29 mouse cellular contexts compared by ENCODE assay signal in the genomic region with DNA sequence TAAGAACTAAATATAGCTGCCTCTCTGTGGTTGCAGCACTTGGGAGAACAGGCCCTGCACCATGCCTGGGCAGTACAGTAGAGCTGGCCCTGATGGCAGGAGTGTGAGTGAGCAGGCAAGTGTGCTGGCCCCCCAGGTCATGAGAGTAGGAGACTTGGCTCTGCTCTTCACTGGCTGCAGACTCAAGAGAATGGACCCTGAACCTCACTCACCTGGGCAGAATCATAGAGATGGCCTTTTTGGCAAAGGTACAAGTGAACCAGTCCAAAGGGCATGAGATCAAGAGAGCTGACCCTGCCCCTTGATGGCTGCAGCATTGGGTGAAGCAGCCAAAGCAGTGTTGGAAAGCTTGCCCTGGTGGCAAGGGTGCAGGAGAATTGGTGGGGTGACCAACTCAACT. TPM values are rescaled to one million over a fixed set of nuclear protein-coding genes. Genes with fewer than 3 reads are reported as not detected.
DNase-seq lines count a peak whose midpoint lies in the region; ATAC-seq and TF ChIP-seq lines count a peak whose summit lies in the region.
"Had no signal": no experiment of that assay in that cellular context is flagged by ENCODE, and none has a peak within 500 bp of the region (broad histone marks: within the 10 kb centered on the region; RNA-seq: fewer than 3 reads in every experiment).

No protein-coding gene starts in this region.

- no peak overlapping the region for H3K4me3 ChIP-seq in hindbrain, embryonic 10.5 days
- H3K4me3 ChIP-seq in hindbrain, embryonic 11.5 days (ENCODE audit: low read depth, low read length) = no peak overlapping the region
- no peak overlapping the region for H3K4me3 ChIP-seq in kidney, adult 2 months (ENCODE audit: insufficient read depth, low read depth, low read length)
- no peak overlapping the region for H3K4me3 ChIP-seq in kidney, embryonic 15.5 days (replicated peaks)
- no peak overlapping the region for H3K4me3 ChIP-seq in heart, embryonic 10.5 days
- H3K4me3 ChIP-seq: embryonic facial prominence, embryonic 12.5 days; embryonic facial prominence, embryonic 15.5 days; gastrocnemius, adult 2 months; heart, embryonic 12.5 days; heart, embryonic 15.5 days; hindbrain, embryonic 12.5 days; hindbrain, embryonic 15.5 days had no signal

- peak overlapping the region; percentile 25; the same call in 1 of the 2 replicates for H3K27ac ChIP-seq in hindbrain, embryonic 10.5 days
- no peak overlapping the region for H3K27ac ChIP-seq in hindbrain, embryonic 11.5 days (ENCODE audit: low read depth, low read length)
- H3K27ac ChIP-seq in kidney, adult 2 months (ENCODE audit: insufficient read depth, low read depth, low read length) = no peak overlapping the region
- no peak overlapping the region for H3K27ac ChIP-seq in kidney, embryonic 15.5 days
- no peak overlapping the region for H3K27ac ChIP-seq in heart, embryonic 10.5 days
- H3K27ac ChIP-seq: embryonic facial prominence, embryonic 12.5 days; embryonic facial prominence, embryonic 15.5 days; gastrocnemius, adult 2 months; heart, embryonic 15.5 days; hindbrain, embryonic 12.5 days; hindbrain, embryonic 15.5 days had no signal

- no peaks in the 10 kb centered on the region for H3K9me3 ChIP-seq in hindbrain, embryonic 10.5 days
- no peaks in the 10 kb centered on the region for H3K9me3 ChIP-seq in hindbrain, embryonic 11.5 days (ENCODE audit: control insufficient read depth, low read length)
- H3K9me3 ChIP-seq in kidney, embryonic 15.5 days (replicated peaks) = no peaks in the 10 kb centered on the region
- H3K9me3 ChIP-seq in heart, embryonic 10.5 days = no peaks in the 10 kb centered on the region
- H3K9me3 ChIP-seq: embryonic facial prominence, embryonic 12.5 days; embryonic facial prominence, embryonic 15.5 days; heart, embryonic 12.5 days; heart, embryonic 15.5 days; hindbrain, embryonic 12.5 days; hindbrain, embryonic 15.5 days had no signal

- no peaks in the 10 kb centered on the region for H3K27me3 ChIP-seq in hindbrain, embryonic 10.5 days (ENCODE audit: insufficient read depth, poor library complexity, severe bottlenecking)
- H3K27me3 ChIP-seq in hindbrain, embryonic 11.5 days (ENCODE audit: control insufficient read depth, insufficient read depth, low read length) = no peaks in the 10 kb centered on the region
- no peaks in the 10 kb centered on the region for H3K27me3 ChIP-seq in kidney, adult 2 months (replicated peaks; ENCODE audit: control insufficient read depth, insufficient read depth, low read length)
- H3K27me3 ChIP-seq in kidney, embryonic 15.5 days = no peaks in the 10 kb centered on the region
- no peaks in the 10 kb centered on the region for H3K27me3 ChIP-seq in heart, embryonic 10.5 days (ENCODE audit: insufficient read depth, poor library complexity, severe bottlenecking)
- H3K27me3 ChIP-seq: embryonic facial prominence, embryonic 12.5 days; embryonic facial prominence, embryonic 15.5 days; heart, embryonic 12.5 days; heart, embryonic 15.5 days; hindbrain, embryonic 12.5 days; hindbrain, embryonic 15.5 days had no signal

- no peak for TF ChIP-seq CTCF in kidney, adult 2 months (conservative IDR thresholded peaks at IDR 0.05; ENCODE audit: insufficient read depth, insufficient read length, low read depth, low read length)

- H3K4me1 ChIP-seq in hindbrain, embryonic 10.5 days (replicated peaks) = no peaks in the 10 kb centered on the region
- no peaks in the 10 kb centered on the region for H3K4me1 ChIP-seq in hindbrain, embryonic 11.5 days (replicated peaks; ENCODE audit: control insufficient read depth, insufficient read depth, low read length)
- no peaks in the 10 kb centered on the region for H3K4me1 ChIP-seq in kidney, adult 2 months (ENCODE audit: control insufficient read depth, insufficient read depth, low read length)
- no peaks in the 10 kb centered on the region for H3K4me1 ChIP-seq in kidney, embryonic 15.5 days
- H3K4me1 ChIP-seq in heart, embryonic 10.5 days = no peaks in the 10 kb centered on the region
- H3K4me1 ChIP-seq: embryonic facial prominence, embryonic 12.5 days; embryonic facial prominence, embryonic 15.5 days; heart, embryonic 12.5 days; heart, embryonic 15.5 days; hindbrain, embryonic 12.5 days; hindbrain, embryonic 15.5 days had no signal

- no peak for TF ChIP-seq POLR2A in kidney, adult 2 months (IDR thresholded peaks at IDR 0.05; ENCODE audit: low read depth, low read length)

- H3K9ac ChIP-seq in hindbrain, embryonic 11.5 days (ENCODE audit: low read depth, low read length) = no peak overlapping the region
- H3K9ac ChIP-seq in kidney, embryonic 15.5 days = no peak overlapping the region
- H3K9ac ChIP-seq: embryonic facial prominence, embryonic 12.5 days; embryonic facial prominence, embryonic 15.5 days; forebrain, postnatal 0 days; heart, embryonic 12.5 days; heart, embryonic 15.5 days; hindbrain, embryonic 12.5 days; hindbrain, embryonic 15.5 days had no signal

- ATAC-seq in hindbrain, embryonic 11.5 days (ENCODE audit: low FRiP score) = no peak
- no peak for ATAC-seq in kidney, embryonic 15.5 days (replicated peaks; ENCODE audit: low FRiP score)
- ATAC-seq: activated CD4-positive, CD25-positive, alpha-beta regulatory T cell, adult 4 months; forebrain, embryonic 14.5 days; forebrain, postnatal 0 days had no signal

- no peak for DNase-seq in hindbrain, embryonic 10.5 days (ENCODE audit: low spot score)
- DNase-seq in hindbrain, embryonic 11.5 days (ENCODE audit: low spot score) = no peak
- peak; percentile 93 for DNase-seq in kidney, adult 2 months
- peak; percentile 90 for DNase-seq in kidney, adult 9 months
- DNase-seq in kidney, postnatal 25 days = peak; percentile 60 to 80
- DNase-seq in adipocyte (ENCODE audit: low spot score) = no peak
- DNase-seq in heart, embryonic 10.5 days (ENCODE audit: low spot score) = no peak
- DNase-seq: adrenal gland, postnatal 10 days; adrenal gland, postnatal 36 days; cerebellum, adult 18-20 months; cerebellum, adult 9-10 months; cerebellum, postnatal 25 days; forebrain, postnatal 0 days; gastrocnemius, adult 2 months; gastrocnemius, postnatal 14 days; heart, adult 11 months; heart, postnatal 10 days; heart, postnatal 36 days had no signal

- H3K36me3 ChIP-seq in hindbrain, embryonic 10.5 days = no peaks in the 10 kb centered on the region
- no peaks in the 10 kb centered on the region for H3K36me3 ChIP-seq in hindbrain, embryonic 11.5 days (ENCODE audit: control insufficient read depth, insufficient read depth, low read length)
- H3K36me3 ChIP-seq in kidney, adult 2 months (ENCODE audit: control insufficient read depth, insufficient read depth, low read length) = no peaks in the 10 kb centered on the region
- no peaks in the 10 kb centered on the region for H3K36me3 ChIP-seq in kidney, embryonic 15.5 days
- no peaks in the 10 kb centered on the region for H3K36me3 ChIP-seq in heart, embryonic 10.5 days
- H3K36me3 ChIP-seq: embryonic facial prominence, embryonic 12.5 days; embryonic facial prominence, embryonic 15.5 days; heart, embryonic 12.5 days; heart, embryonic 15.5 days; hindbrain, embryonic 12.5 days; hindbrain, embryonic 15.5 days had no signal

- no peak overlapping the region for H3K4me2 ChIP-seq in hindbrain, embryonic 11.5 days (replicated peaks; ENCODE audit: low read depth, low read length)
- H3K4me2 ChIP-seq in kidney, embryonic 15.5 days = no peak overlapping the region
- H3K4me2 ChIP-seq: embryonic facial prominence, embryonic 12.5 days; embryonic facial prominence, embryonic 15.5 days; heart, embryonic 12.5 days; heart, embryonic 15.5 days; hindbrain, embryonic 12.5 days; hindbrain, embryonic 15.5 days had no signal

RNA-seq across cellular contexts. Expression of a gene that starts 49.1 kb away (rescaled TPM):
- polyA plus RNA-seq in hindbrain, embryonic 10.5 days (2016; fragmentation: Nextera tagmentation; extraction: Ambion mirVana) = not detected in 2 replicates
- not detected in 2 replicates for polyA plus RNA-seq in hindbrain, embryonic 11.5 days (2014; fragmentation: Nextera tagmentation; extraction: Ambion mirVana)
- polyA plus RNA-seq in kidney, adult 2 months (2012; rRNA removed) = 0.24 TPM in 1 of 2 replicates, not detected in the other
- not detected in 2 replicates for polyA plus RNA-seq in kidney, embryonic 15.5 days (2015; fragmentation: Nextera tagmentation; extraction: Ambion mirVana)
- polyA plus RNA-seq in heart, embryonic 10.5 days (2016; fragmentation: Nextera tagmentation; extraction: Ambion mirVana) = not detected in 2 replicates
- polyA plus RNA-seq: activated CD4-positive, CD25-positive, alpha-beta regulatory T cell, adult 4 months; embryonic facial prominence, embryonic 12.5 days; embryonic facial prominence, embryonic 15.5 days; forebrain, embryonic 11.5 days; forebrain, embryonic 14.5 days; forebrain, postnatal 0 days; frontal cortex, adult 2 months; heart, embryonic 12.5 days; heart, embryonic 15.5 days; hindbrain, embryonic 12.5 days; hindbrain, embryonic 15.5 days had no signal

Comparison
In these comparisons a context has a peak if more than half of its experiments do, and no peak if none do; other contexts are left out.
1. DNase-seq: peak in kidney, adult 2 months (single experiment), kidney, adult 9 months (single experiment) and kidney, postnatal 25 days (2 of 2); none in hindbrain, embryonic 10.5 days (single experiment), hindbrain, embryonic 11.5 days (single experiment), adipocyte (single experiment) and heart, embryonic 10.5 days (single experiment).